Mouse (Mus musculus): ENCODE results near the gene Fam81b. TPM values are rescaled to one million over a fixed set of nuclear protein-coding genes. Genes with fewer than 3 reads are reported as not detected.
"Not testable (repeated sequence)": the region's sequence is repeated elsewhere in the genome, so short reads cannot be mapped to it uniquely, and the experiment has no call there.

The Fam81b gene
- not detected for total RNA-seq (2021)

GRCm38 (mm10) chr13:76304637-76305122, at the start of gene Fam81b:
TSS of gene Fam81b (minus strand) at chr13:76305072.
- DNase-seq (ENCODE audit: extremely low spot score in 1 of 2, low spot score in 1 of 2), result no peak

DNA sequence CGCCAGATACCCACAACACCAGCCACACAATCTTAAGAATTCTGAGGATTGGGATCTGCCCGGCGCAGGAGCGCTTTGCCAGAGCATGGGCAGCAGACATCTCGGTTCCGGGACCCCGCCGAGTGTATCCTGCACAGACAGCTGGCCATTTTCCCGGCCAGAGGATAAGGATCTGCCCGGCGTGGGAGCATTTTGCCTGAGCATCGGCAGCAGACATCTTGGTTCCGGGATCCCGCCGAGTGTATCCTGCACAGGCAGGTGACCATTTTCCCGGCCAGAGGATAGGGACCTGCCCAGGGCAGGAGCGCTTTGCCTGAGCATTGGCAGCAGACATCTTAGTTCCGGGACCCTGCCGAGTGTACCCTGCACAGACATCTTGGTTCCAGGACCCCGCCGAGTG, 41.1 kb upstream of the Fam81b start:
- DNase-seq (ENCODE audit: extremely low spot score in 1 of 2, low spot score in 1 of 2), result not testable (repeated sequence)

DNA sequence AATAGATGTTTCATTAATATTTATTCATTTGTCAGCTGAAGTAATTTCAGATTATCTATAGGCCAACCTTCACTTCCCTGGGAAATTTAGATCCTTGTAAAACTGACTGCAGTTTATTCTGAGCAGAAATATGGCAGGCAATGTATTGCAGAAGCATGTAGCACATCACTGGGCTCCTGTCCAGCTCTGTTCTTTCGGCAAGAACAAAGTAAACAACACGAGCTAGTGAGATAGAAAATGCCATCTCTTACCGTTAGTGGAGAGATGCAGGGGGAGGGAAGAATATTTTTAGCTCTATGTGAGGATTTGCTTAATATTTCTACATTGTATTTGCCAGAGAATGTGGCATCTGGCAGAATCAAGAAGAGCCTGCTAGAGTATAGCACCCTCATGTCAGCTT, 13.8 kb upstream of the Fam81b start:
- peak in 1 of 2 experiments; percentile 35 for DNase-seq (ENCODE audit: extremely low spot score in 1 of 2, low spot score in 1 of 2)

GRCm38 (mm10) chr13:76311580-76311979, 6.7 kb upstream of the Fam81b start:
- DNase-seq (ENCODE audit: extremely low spot score in 1 of 2, low spot score in 1 of 2), result no peak

- no peak for DNase-seq (ENCODE audit: extremely low spot score in 1 of 2, low spot score in 1 of 2)
Measured at GRCm38 (mm10) chr13:76308811-76309210, 3.9 kb upstream of the Fam81b start.

DNA sequence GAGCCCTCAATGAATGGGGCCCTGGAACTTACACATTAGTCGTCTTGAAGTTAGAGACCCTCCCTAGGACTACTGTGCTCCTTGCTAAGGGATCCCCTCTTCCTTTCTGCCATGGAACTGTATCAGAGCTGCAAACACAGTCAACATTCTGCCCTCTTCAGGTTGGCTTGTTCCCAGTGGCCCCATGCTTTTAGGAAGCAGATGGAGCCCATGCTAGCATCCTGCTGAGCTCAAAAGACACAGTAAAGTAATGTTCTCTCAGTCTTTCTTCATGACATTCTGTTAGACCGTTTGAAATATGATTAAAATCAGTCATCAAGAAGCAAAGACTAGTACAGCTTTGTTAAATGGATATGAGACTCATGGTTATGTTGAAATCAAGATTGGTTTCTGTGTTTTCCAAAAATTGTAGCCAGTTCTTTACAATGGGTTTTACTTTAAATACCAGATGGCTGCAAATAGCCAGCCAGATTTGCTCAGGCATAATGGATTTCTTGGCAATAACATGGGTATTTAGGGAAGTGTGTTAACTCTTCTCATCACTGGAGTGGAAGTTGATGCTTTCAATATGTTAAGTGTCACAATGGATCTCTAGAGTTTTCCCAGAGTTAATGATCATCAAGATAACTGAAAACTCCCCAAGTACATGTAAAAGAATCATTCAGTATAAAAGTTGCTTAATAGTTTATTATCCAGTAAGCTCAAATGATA, 938 bp upstream of the Fam81b start:
- no peak for DNase-seq (ENCODE audit: extremely low spot score in 1 of 2, low spot score in 1 of 2)

GRCm38 (mm10) chr13:76305241-76305640, 369 bp upstream of the Fam81b start:
- DNase-seq (ENCODE audit: extremely low spot score in 1 of 2, low spot score in 1 of 2), result no peak

GRCm38 (mm10) chr13:76304201-76304600, 671 bp downstream of the Fam81b start:
- DNase-seq (ENCODE audit: extremely low spot score in 1 of 2, low spot score in 1 of 2), result no peak

DNA sequence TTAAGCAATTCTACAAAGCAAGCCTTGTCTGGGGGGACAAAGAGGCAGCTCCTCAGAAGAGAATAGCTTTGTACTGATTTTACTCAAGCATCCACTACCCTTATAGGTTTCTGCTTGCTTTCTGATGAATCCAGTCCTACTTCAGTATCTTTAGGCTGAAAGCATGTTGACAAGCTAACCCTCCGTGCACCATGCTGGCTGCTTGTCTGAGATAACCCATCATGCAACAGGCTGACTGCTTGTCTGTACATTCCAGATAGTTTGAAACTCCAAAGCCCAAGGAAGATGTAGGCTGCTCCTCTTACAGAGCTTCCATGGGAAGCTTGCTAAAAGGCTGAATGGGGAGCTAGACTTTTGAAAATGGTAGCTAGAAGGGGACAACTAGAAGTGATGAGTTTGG, 1.7 kb downstream of the Fam81b start:
- no peak for DNase-seq (ENCODE audit: extremely low spot score in 1 of 2, low spot score in 1 of 2)

- no peak for DNase-seq (ENCODE audit: extremely low spot score in 1 of 2, low spot score in 1 of 2)
Measured at GRCm38 (mm10) chr13:76302056-76302455, 2.8 kb downstream of the Fam81b start.

- DNase-seq (ENCODE audit: extremely low spot score in 1 of 2, low spot score in 1 of 2), result no peak
Measured at GRCm38 (mm10) chr13:76292050-76292449, 12.8 kb downstream of the Fam81b start.

DNA sequence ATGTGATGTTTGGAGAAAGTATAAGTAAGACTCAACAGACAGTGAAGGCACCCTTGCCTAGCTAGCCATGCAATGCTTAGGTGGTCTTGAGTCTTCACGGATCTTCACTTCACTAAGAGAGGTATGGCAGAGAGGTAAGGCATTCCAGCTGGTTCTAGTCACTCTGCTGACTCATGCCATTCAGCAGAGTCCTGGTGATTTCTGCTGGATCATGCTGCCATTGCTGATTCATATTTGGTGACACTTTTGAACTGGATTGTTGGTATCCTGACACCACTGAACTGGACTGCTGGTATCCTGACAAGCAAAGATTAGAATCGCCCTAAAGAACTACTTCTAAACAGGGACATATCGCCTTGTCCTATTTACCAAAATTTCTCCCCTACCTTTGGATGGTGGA, 20.3 kb downstream of the Fam81b start:
- DNase-seq (ENCODE audit: extremely low spot score in 1 of 2, low spot score in 1 of 2), result no peak

DNA sequence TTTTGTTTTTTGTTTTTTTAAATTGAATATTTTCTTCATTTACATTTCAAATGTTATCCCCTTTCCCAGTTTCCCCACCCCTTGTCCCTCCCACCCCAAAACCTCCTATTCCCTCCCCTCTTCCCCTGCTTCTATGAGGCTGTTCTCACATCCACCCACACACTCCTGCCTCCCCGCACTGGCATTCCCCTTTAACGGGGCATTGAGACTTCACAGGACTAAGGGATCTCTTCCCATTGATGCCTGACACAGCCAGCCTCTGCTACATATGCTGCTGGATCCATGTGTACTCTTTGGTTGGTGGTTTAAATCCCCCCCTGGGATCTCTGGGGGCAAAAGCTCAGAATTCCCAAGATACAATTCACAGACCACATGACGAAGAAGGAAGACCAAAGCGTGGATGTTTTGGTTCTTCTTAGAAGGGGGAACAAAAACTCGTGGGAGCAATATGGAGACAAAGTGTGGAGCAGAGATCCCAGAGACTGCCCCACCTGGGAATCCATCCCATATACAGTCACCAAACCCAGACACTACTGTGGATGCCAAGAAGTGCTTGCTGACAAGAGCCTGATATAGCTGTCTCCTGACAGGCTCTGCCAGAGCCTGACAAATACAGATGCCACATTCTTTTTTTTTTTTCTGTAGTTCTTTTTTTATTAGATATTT, 40.4 kb downstream of the Fam81b start:
- DNase-seq (ENCODE audit: extremely low spot score in 1 of 2, low spot score in 1 of 2), result no peak

DNA sequence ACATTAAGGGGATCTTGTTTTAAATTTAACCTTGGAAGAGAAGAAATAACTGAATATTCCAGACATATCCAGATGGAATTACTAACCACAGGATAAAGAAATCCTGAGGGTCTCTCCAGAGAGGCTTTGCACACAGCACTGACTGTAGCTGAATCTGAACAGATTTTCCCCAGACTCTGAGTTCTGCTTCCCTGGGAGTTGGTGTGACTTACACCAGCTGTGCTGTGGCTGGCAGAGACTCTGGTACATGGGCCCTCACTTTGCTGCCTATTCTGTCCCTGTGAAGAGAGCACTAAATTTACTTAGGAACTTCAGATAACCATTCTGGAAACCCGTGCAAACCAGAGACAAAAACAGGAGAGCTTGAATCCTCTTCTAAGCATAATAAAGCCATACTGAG, 46.1 kb downstream of the Fam81b start:
- DNase-seq (ENCODE audit: extremely low spot score in 1 of 2, low spot score in 1 of 2), result peak in 1 of 2 experiments; percentile 24

DNA sequence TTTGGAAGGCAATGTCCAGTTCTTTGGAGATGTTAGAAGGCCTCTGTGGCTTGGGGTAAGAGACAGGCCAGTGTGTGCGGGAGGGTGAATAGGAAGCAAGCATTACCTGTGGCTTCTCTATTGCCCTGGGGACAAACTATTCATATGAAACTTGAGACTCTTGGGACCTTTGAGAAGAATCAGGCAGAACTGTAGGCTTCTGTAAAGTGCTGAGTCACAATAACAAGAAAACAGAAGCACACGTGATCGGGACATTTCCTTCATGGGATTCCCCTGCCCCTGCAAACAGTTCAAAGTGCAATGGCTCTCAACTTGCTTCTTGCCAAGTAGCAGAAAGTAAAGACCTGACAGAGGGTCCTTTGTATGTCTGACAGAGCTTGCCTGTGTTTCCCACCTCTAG, 48.5 kb downstream of the Fam81b start:
- DNase-seq (ENCODE audit: extremely low spot score in 1 of 2, low spot score in 1 of 2), result no peak

DNA sequence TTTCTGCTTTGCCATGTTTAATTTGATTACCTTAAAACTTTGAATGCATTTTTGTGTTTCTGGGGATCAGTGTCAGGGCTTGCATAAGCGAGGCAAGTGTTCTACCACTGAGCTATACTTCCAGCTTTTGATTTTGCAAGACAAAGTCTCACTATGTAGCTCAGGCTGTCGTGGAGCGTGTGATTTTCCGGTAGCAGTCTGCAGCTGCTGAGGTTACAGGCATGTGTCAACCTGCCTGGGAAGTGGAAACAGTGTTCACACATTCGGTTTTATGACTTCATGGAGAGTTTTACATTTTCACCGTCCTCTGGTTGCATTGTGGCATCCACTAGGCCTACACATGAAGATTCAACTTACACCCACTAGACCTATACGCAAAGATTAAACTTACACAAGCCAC, 54.8 kb downstream of the Fam81b start:
- DNase-seq (ENCODE audit: extremely low spot score in 1 of 2, low spot score in 1 of 2), result no peak

- DNase-seq (ENCODE audit: extremely low spot score in 1 of 2, low spot score in 1 of 2), result no peak
Measured at GRCm38 (mm10) chr13:76249066-76249465, 55.8 kb downstream of the Fam81b start.

GRCm38 (mm10) chr13:76215397-76215796, 89.5 kb downstream of the Fam81b start:
- no peak for DNase-seq (ENCODE audit: extremely low spot score in 1 of 2, low spot score in 1 of 2)

DNA sequence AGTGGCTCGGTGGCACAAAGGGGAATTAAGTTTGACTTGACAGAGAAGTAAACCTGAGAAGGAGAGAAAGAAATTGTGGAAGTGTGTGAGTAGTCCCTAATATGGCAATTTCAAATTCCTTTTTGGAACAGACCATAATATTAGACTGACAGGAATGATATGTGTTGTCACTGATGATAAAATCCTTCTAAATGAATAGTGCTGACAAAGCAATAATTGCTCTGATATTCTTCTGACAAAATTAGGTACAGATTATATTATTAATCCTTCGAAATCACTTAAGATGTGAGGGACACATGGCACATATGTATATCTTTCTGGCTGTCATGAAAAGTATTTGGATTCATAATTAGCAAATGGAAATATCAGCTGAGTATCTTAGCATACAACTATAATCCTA, 89.9 kb downstream of the Fam81b start:
- DNase-seq (ENCODE audit: extremely low spot score in 1 of 2, low spot score in 1 of 2), result no peak

GRCm38 (mm10) chr13:76199943-76200342, 104.9 kb downstream of the Fam81b start:
- DNase-seq (ENCODE audit: extremely low spot score in 1 of 2, low spot score in 1 of 2), result no peak

DNA sequence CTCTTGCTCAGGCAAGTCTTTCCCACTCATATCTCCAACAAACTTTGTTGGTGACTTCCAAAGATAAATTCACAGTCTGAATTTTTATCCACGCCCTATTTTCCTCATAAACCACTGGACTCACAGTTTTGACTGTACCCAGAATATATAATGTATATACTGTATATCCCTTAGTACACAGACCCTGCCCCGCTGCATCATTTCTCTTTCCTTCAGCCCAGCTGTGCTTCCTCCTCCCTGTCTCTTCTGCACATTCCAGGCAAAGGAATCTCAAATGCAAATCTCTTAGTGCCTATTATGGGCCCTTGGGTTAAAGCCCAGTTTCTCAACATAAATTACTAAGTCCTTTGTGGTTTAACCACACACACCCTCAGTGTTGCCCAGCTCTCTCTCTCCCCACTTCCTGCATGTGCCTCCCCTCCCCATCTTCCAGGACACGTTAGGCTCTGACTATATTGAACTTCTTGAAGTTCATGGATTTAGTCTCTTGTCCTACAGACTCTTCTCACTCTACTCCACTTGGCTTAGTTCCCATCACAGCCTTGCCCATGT, 107.5 kb downstream of the Fam81b start:
- DNase-seq (ENCODE audit: extremely low spot score in 1 of 2, low spot score in 1 of 2), result no peak
